Comparison of ENCODE assay signal across 8 mouse cellular contexts in genomic region chr2:31470683-31471385, GRCm38 (mm10). TPM values are rescaled to one million over a fixed set of nuclear protein-coding genes. Genes with fewer than 3 reads are reported as not detected.
DNase-seq lines count a peak whose midpoint lies in the region; ATAC-seq and TF ChIP-seq lines count a peak whose summit lies in the region.

No protein-coding gene starts in this region.

- peak overlapping the region; percentile 74 for H3K4me3 ChIP-seq in spleen, adult 2 months (ENCODE audit: extremely low read depth, insufficient read depth, insufficient read length)
- peak overlapping the region; percentile 43 for H3K4me3 ChIP-seq in forebrain, postnatal 0 days (ENCODE audit: low read depth, low read length)
- H3K4me3 ChIP-seq in kidney, adult 2 months (ENCODE audit: insufficient read depth, low read depth, low read length), result peak overlapping the region; percentile 59
- peak overlapping the region; percentile 63 for H3K4me3 ChIP-seq in lung, embryonic 16.5 days (ENCODE audit: low read length)
- H3K4me3 ChIP-seq in stomach, embryonic 15.5 days (replicated peaks), result peak overlapping the region; percentile 55

- no peak for TF ChIP-seq POLR2A in spleen, adult 2 months (IDR thresholded peaks at IDR 0.05; ENCODE audit: low read depth, low read length)
- peak; percentile 45 for TF ChIP-seq POLR2A in kidney, adult 2 months (IDR thresholded peaks at IDR 0.05; ENCODE audit: low read depth, low read length)

- H3K27ac ChIP-seq in spleen, adult 2 months (ENCODE audit: insufficient read depth, low read length), result peak overlapping the region; percentile 59
- H3K27ac ChIP-seq in forebrain, postnatal 0 days (ENCODE audit: low read depth, low read length), result no peak overlapping the region
- H3K27ac ChIP-seq in kidney, adult 2 months (ENCODE audit: insufficient read depth, low read depth, low read length), result peak overlapping the region; percentile 91
- H3K27ac ChIP-seq in lung, embryonic 16.5 days (ENCODE audit: low read length), result 0 out of 2 replicates have a peak overlapping the region, but pooled peaks have one; percentile 33
- peak overlapping the region; percentile 59 for H3K27ac ChIP-seq in stomach, embryonic 15.5 days

- 10% methylated on average over 18 of the region's 19 CpGs for WGBS in spleen, adult 2 months
- 10% methylated on average over 17 of the region's 19 CpGs for WGBS in forebrain, postnatal 0 days
- WGBS in kidney, adult 2 months, result 5% methylated on average over 19 of the region's 19 CpGs
- 7% methylated on average over 18 of the region's 19 CpGs for WGBS in lung, embryonic 16.5 days
- WGBS in stomach, embryonic 15.5 days, result 10% methylated on average over 19 of the region's 19 CpGs

- H3K9me3 ChIP-seq in forebrain, postnatal 0 days (ENCODE audit: low read length), result no peaks in the 10 kb centered on the region
- 0 out of 2 replicates have a peak, but pooled peaks cover 2% of the 10 kb centered on the region for H3K9me3 ChIP-seq in lung, embryonic 16.5 days (ENCODE audit: control insufficient read depth, low read length)
- H3K9me3 ChIP-seq in stomach, embryonic 15.5 days, result no peaks in the 10 kb centered on the region

- H3K4me2 ChIP-seq in forebrain, postnatal 0 days (ENCODE audit: low read depth), result peak overlapping the region; percentile 90
- peak overlapping the region; percentile 89 for H3K4me2 ChIP-seq in lung, embryonic 16.5 days (ENCODE audit: low read depth, low read length)
- peak overlapping the region; percentile 95 for H3K4me2 ChIP-seq in stomach, embryonic 15.5 days

- peaks cover 5% of the 10 kb centered on the region; the same call in 1 of the 2 replicates for H3K4me1 ChIP-seq in spleen, adult 2 months (ENCODE audit: control insufficient read depth, insufficient read depth, insufficient read length)
- H3K4me1 ChIP-seq in forebrain, postnatal 0 days (ENCODE audit: insufficient read depth), result 0 out of 2 replicates have a peak, but pooled peaks cover 3% of the 10 kb centered on the region
- peaks cover 2% of the 10 kb centered on the region; the same call in 1 of the 2 replicates for H3K4me1 ChIP-seq in kidney, adult 2 months (ENCODE audit: control insufficient read depth, insufficient read depth, low read length)
- peaks cover 12% of the 10 kb centered on the region for H3K4me1 ChIP-seq in lung, embryonic 16.5 days (replicated peaks; ENCODE audit: control insufficient read depth, insufficient read depth, low read length)
- peaks cover 19% of the 10 kb centered on the region for H3K4me1 ChIP-seq in stomach, embryonic 15.5 days

- peak overlapping the region; percentile 49; the same call in 1 of the 2 replicates for H3K9ac ChIP-seq in forebrain, postnatal 0 days
- H3K9ac ChIP-seq in lung, embryonic 16.5 days (ENCODE audit: low read length), result peak overlapping the region; percentile 68
- peak overlapping the region; percentile 56 for H3K9ac ChIP-seq in stomach, embryonic 15.5 days

- no peak for ATAC-seq in forebrain, postnatal 0 days
- ATAC-seq in lung, embryonic 16.5 days (ENCODE audit: low read depth), result peak; percentile 52
- 0 out of 2 replicates have a peak, but pooled peaks have one; percentile 7 for ATAC-seq in stomach, embryonic 15.5 days (ENCODE audit: insufficient read depth, low FRiP score, low read depth)

- no peaks in the 10 kb centered on the region for H3K36me3 ChIP-seq in spleen, adult 2 months (ENCODE audit: control insufficient read depth, insufficient read depth, low read length)
- H3K36me3 ChIP-seq in forebrain, postnatal 0 days (ENCODE audit: insufficient read depth), result no peaks in the 10 kb centered on the region
- peaks cover 3% of the 10 kb centered on the region; the same call in 1 of the 2 replicates for H3K36me3 ChIP-seq in kidney, adult 2 months (ENCODE audit: control insufficient read depth, insufficient read depth, low read length)
- H3K36me3 ChIP-seq in lung, embryonic 16.5 days (ENCODE audit: control insufficient read depth, insufficient read depth, low read length), result no peaks in the 10 kb centered on the region
- no peaks in the 10 kb centered on the region for H3K36me3 ChIP-seq in stomach, embryonic 15.5 days

- TF ChIP-seq CTCF in spleen, adult 2 months (IDR thresholded peaks at IDR 0.05; ENCODE audit: extremely low read depth, insufficient read depth, insufficient read length, insufficient replicate concordance), result no peak
- TF ChIP-seq CTCF in forebrain, postnatal 0 days (IDR thresholded peaks at IDR 0.05; ENCODE audit: low read depth), result no peak
- TF ChIP-seq CTCF in kidney, adult 2 months (conservative IDR thresholded peaks at IDR 0.05; ENCODE audit: insufficient read depth, insufficient read length, low read depth, low read length), result no peak

- DNase-seq in spleen, adult 2 months (ENCODE audit: low read depth in 1 of 2, low spot score in 2 of 2), result no peak
- DNase-seq in spleen, postnatal 14 days (ENCODE audit: low spot score in 2 of 2), result no peak
- no peak for DNase-seq in forebrain, postnatal 0 days
- DNase-seq in kidney, adult 2 months, result peak; percentile 79
- DNase-seq in ovary, adult 18-20 months (ENCODE audit: low spot score), result no peak
- no peak for DNase-seq in right cerebral cortex, postnatal 25 days

- H3K27me3 ChIP-seq in spleen, adult 2 months (ENCODE audit: control insufficient read depth, insufficient read depth, low read length), result no peaks in the 10 kb centered on the region
- peaks cover 14% of the 10 kb centered on the region for H3K27me3 ChIP-seq in forebrain, postnatal 0 days (ENCODE audit: insufficient read depth, low read length)
- no peaks in the 10 kb centered on the region for H3K27me3 ChIP-seq in kidney, adult 2 months (replicated peaks; ENCODE audit: control insufficient read depth, insufficient read depth, low read length)
- peaks cover 8% of the 10 kb centered on the region for H3K27me3 ChIP-seq in lung, embryonic 16.5 days (ENCODE audit: control insufficient read depth, insufficient read depth, low read depth, low read length)
- peaks cover 13% of the 10 kb centered on the region for H3K27me3 ChIP-seq in stomach, embryonic 15.5 days (replicated peaks)

RNA-seq across cellular contexts. Expression of gene Ass1, which starts 0.8 kb away (rescaled TPM):
- 17.5 and 18.9 TPM in 2 replicates for polyA plus RNA-seq in spleen, adult 2 months (2012; rRNA removed)
- 16.2 and 18.0 TPM in 2 replicates for total RNA-seq in forebrain, postnatal 0 days (2014; rRNA removed)
- 11.8 and 17.9 TPM in 2 replicates for polyA plus RNA-seq in forebrain, postnatal 0 days (2015; fragmentation: Nextera tagmentation; extraction: Ambion mirVana)
- polyA plus RNA-seq in kidney, adult 2 months (2012; rRNA removed), result 2,247 and 2,656 TPM in 2 replicates
- polyA plus RNA-seq in lung, embryonic 16.5 days (2015; fragmentation: Nextera tagmentation; extraction: Ambion mirVana), result 72.0 and 91.8 TPM in 2 replicates
- 153 and 178 TPM in 2 replicates for polyA plus RNA-seq in stomach, embryonic 15.5 days (2015; fragmentation: Nextera tagmentation; extraction: Ambion mirVana)

Comparison
In these comparisons a context has a peak if more than half of its experiments do, and no peak if none do; other contexts are left out.
1. RNA of gene Ass1, which starts 0.8 kb away (polyA plus RNA-seq): 2,247 to 2,656 TPM in kidney, adult 2 months; 153 to 178 TPM in stomach, embryonic 15.5 days, 72.0 to 91.8 TPM in lung, embryonic 16.5 days, 17.5 to 18.9 TPM in spleen, adult 2 months and 11.8 to 17.9 TPM in forebrain, postnatal 0 days; every median in the first group is over 10 times any median in the second.
2. Peak in every context shown above with its lines, with median percentiles within 50 percentile points of each other: H3K4me3 ChIP-seq, H3K4me2 ChIP-seq and H3K9ac ChIP-seq.